Mouse (Mus musculus) CH12.LX (cell line): ENCODE measurements at regions not wholly inside any gene's neighbourhood (a gene's known extent, or its start where the extent isn't known, plus 50 kb on each side); places are given as distances from the start of the nearest gene placed in this dataset.

Experiments used
- DNase-seq: peaks from one replicate; pipeline ENCODE4 v3.0.0-alpha.2; 2013; ENCODE audit errors: extremely low read depth
- H3K27ac ChIP-seq: 2 replicates; pipeline ENCODE4 v1.5.1; 2012; ENCODE audit warnings: low read depth, mild to moderate bottlenecking, control low read depth, moderate library complexity; ENCODE audit not compliant: insufficient read depth
- H3K27me3 ChIP-seq: replicated peaks from 2 replicates; pipeline ENCODE3; 2012; ENCODE audit warnings: inconsistent platforms
- H3K36me3 ChIP-seq, 2 experiments: replicated peaks in 1 of 2; 2 replicates each; pipeline versions ENCODE3 to v1.6.1; 2012; ENCODE audit warnings: inconsistent platforms in 1 of 2, low read length in 1 of 2, mild to moderate bottlenecking in 1 of 2, mixed read lengths in 1 of 2, moderate library complexity in 1 of 2; ENCODE audit not compliant: control insufficient read depth in 1 of 2, insufficient read depth in 1 of 2
- H3K4me1 ChIP-seq, 2 experiments: 2 replicates each; pipeline ENCODE4 v1.6.1; 2012; ENCODE audit warnings: inconsistent platforms in 1 of 2, moderate library complexity in 1 of 2; ENCODE audit not compliant: insufficient read depth in 2 of 2, control insufficient read depth in 1 of 2
- H3K4me2 ChIP-seq: 2 replicates; pipeline ENCODE4 v1.6.1; 2012; ENCODE audit warnings: low read depth, mild to moderate bottlenecking, control low read depth; ENCODE audit not compliant: poor library complexity, insufficient read depth, severe bottlenecking
- H3K4me3 ChIP-seq, 3 experiments: fragments of 150-350 bp in 1 of 3; sonication (generic) in 1 of 3; replicated peaks in 1 of 3; 2 replicates each; pipeline versions ENCODE3 to v1.5.1; 2011 to 2012; ENCODE audit warnings: low read depth in 2 of 3, low read length in 2 of 3, mild to moderate bottlenecking in 2 of 3, moderate library complexity in 2 of 3, control low read depth in 1 of 3, improper control_type of control experiment in 1 of 3, inconsistent platforms in 1 of 3, mixed read lengths in 1 of 3; ENCODE audit not compliant: poor library complexity in 1 of 3
- H3K79me2 ChIP-seq: replicated peaks from 2 replicates; pipeline ENCODE4 v1.6.1; 2012; ENCODE audit warnings: mild to moderate bottlenecking, moderate library complexity; ENCODE audit not compliant: control insufficient read depth, poor library complexity, insufficient read depth, severe bottlenecking; ENCODE audit errors: extremely low read depth
- H3K9ac ChIP-seq: 2 replicates; pipeline ENCODE4 v1.6.1; 2012; ENCODE audit warnings: low read depth, mild to moderate bottlenecking, control low read depth, moderate library complexity; ENCODE audit not compliant: insufficient read depth
- H3K9me3 ChIP-seq: replicated peaks from 2 replicates; pipeline ENCODE3; 2012; ENCODE audit warnings: low read length, inconsistent platforms, mixed read lengths
- CHD1 ChIP-seq: IDR thresholded peaks from 2 replicates; pipeline ENCODE4 v1.6.1; 2012; ENCODE audit warnings: low read depth, low read length, improper control_type of control experiment, inconsistent platforms
- E2F4 ChIP-seq: IDR thresholded peaks from 2 replicates; pipeline ENCODE4 v1.6.1; 2011; ENCODE audit warnings: low read depth, low read length, improper control_type of control experiment; ENCODE audit not compliant: insufficient replicate concordance
- ELF1 ChIP-seq: IDR thresholded peaks from 2 replicates; pipeline ENCODE4 v1.6.1; 2014; ENCODE audit warnings: low read depth, mild to moderate bottlenecking, inconsistent platforms, low read length, improper control_type of control experiment
- EP300 ChIP-seq: IDR thresholded peaks from 2 replicates; pipeline ENCODE4 v1.6.1; 2011; ENCODE audit warnings: low read length, improper control_type of control experiment
- ETS1 ChIP-seq: conservative IDR thresholded peaks from 2 replicates; pipeline ENCODE4 v1.6.1; 2012; ENCODE audit warnings: low read depth, mild to moderate bottlenecking, inconsistent platforms, low read length, improper control_type of control experiment, moderate library complexity
- GABPA ChIP-seq: IDR thresholded peaks from 2 replicates; pipeline ENCODE4 v1.6.1; 2012; ENCODE audit warnings: low read depth, low read length, improper control_type of control experiment, inconsistent platforms; ENCODE audit not compliant: insufficient replicate concordance
- HCFC1 ChIP-seq: IDR thresholded peaks from 2 replicates; pipeline ENCODE4 v1.6.1; 2012; ENCODE audit warnings: low read depth, mild to moderate bottlenecking, inconsistent platforms, low read length, improper control_type of control experiment
- JUN ChIP-seq: IDR thresholded peaks from 2 replicates; pipeline ENCODE4 v1.6.1; 2011; ENCODE audit warnings: low read depth, mild to moderate bottlenecking, low read length, improper control_type of control experiment, moderate library complexity; ENCODE audit not compliant: insufficient read depth
- JUND ChIP-seq: conservative IDR thresholded peaks from 2 replicates; pipeline ENCODE4 v1.6.1; 2011; ENCODE audit warnings: low read depth, low read length, improper control_type of control experiment
- MAFK ChIP-seq: IDR thresholded peaks from 2 replicates; pipeline ENCODE4 v1.6.1; 2011; ENCODE audit warnings: low read length, improper control_type of control experiment; ENCODE audit not compliant: insufficient replicate concordance
- MAX ChIP-seq: IDR thresholded peaks from 2 replicates; pipeline ENCODE4 v1.6.1; 2011; ENCODE audit warnings: low read length, improper control_type of control experiment
- MAZ ChIP-seq: IDR thresholded peaks from 2 replicates; pipeline ENCODE4 v1.6.1; 2012; ENCODE audit warnings: low read depth, mild to moderate bottlenecking, inconsistent platforms, low read length, improper control_type of control experiment, moderate library complexity
- MXI1 ChIP-seq: IDR thresholded peaks from 2 replicates; pipeline ENCODE4 v1.6.1; 2011; ENCODE audit warnings: mild to moderate bottlenecking, low read depth, low read length, improper control_type of control experiment
- MYC ChIP-seq: IDR thresholded peaks from 2 replicates; pipeline ENCODE4 v1.6.1; 2011; ENCODE audit warnings: low read depth, mild to moderate bottlenecking, improper control_type of control experiment, low read length
- PAX5 ChIP-seq: IDR thresholded peaks from 2 replicates; pipeline ENCODE4 v1.6.1; 2012; ENCODE audit warnings: low read length, inconsistent platforms, mixed read lengths
- POLR2A ChIP-seq: IDR thresholded peaks from 2 replicates; pipeline ENCODE4 v1.6.1; 2011; ENCODE audit warnings: low read depth, mild to moderate bottlenecking, improper control_type of control experiment, low read length
- RAD21 ChIP-seq: IDR thresholded peaks from 2 replicates; pipeline ENCODE4 v1.6.1; 2011; ENCODE audit warnings: low read depth, mild to moderate bottlenecking, low read length, improper control_type of control experiment, moderate library complexity
- SIN3A ChIP-seq: IDR thresholded peaks from 2 replicates; pipeline ENCODE4 v1.6.1; 2012; ENCODE audit warnings: low read length, improper control_type of control experiment, inconsistent platforms
- SMC3 ChIP-seq: IDR thresholded peaks from 2 replicates; pipeline ENCODE4 v1.6.1; 2011; ENCODE audit warnings: low read depth, low read length, improper control_type of control experiment
- TBP ChIP-seq: conservative IDR thresholded peaks from 2 replicates; pipeline ENCODE4 v1.6.1; 2011; ENCODE audit warnings: low read depth, low read length, improper control_type of control experiment
- USF1 ChIP-seq: IDR thresholded peaks from 2 replicates; pipeline ENCODE4 v1.6.1; 2014; ENCODE audit warnings: low read depth, mild to moderate bottlenecking, inconsistent platforms, low read length, improper control_type of control experiment
- ZKSCAN1 ChIP-seq: IDR thresholded peaks from 2 replicates; pipeline ENCODE4 v1.6.1; 2012; ENCODE audit warnings: low read depth, inconsistent platforms, low read length, improper control_type of control experiment, borderline replicate concordance
- dilution Hi-C: fragments of 300-500 bp; cut with MboI; formaldehyde crosslinking; loops from 2 replicates; pipeline ENCODE4 v1.14.3; 2020; ENCODE audit warnings: low sequenced_read_pairs; ENCODE audit not compliant: extremely low pct_unique_long_range_greater_than_20kb, extremely low pct_ligation_motif_present
- in situ Hi-C: fragments of 300-500 bp; cut with MboI; formaldehyde crosslinking; loops from 3 replicates; pipeline ENCODE4 v1.14.3; 2019; ENCODE audit warnings: low sequenced_read_pairs, low pct_ligation_motif_present, low pct_unique_long_range_greater_than_20kb, mixed read lengths

GRCm38 (mm10) chr12:35291941-35292341 is 242.9 kb downstream of the Ahr start (continued):
- no peak for TF ChIP-seq MAZ
- no peak for TF ChIP-seq USF1

GRCm38 (mm10) chr12:35287974-35288373 is 241.0 kb downstream of the Snx13 start:
- Histone ChIP-seq H3K36me3 (no peaks in the 10 kb centered on the region), H3K27me3 (no peaks in the 10 kb centered on the region), H3K4me2 (no peak overlapping the region), H3K4me1 (peaks cover 3 to 11% of the 10 kb centered on the region in 2 experiments; a peak in 3 of 4 replicates), H3K27ac (no peak overlapping the region), H3K79me2 (no peaks in the 10 kb centered on the region), H3K9me3 (no peaks in the 10 kb centered on the region), H3K9ac (no peak overlapping the region), H3K4me3 (no peak overlapping the region)
- DNase-seq, result no peak
- TF ChIP-seq ZKSCAN1 (no peak), MYC (no peak), JUND (no peak), SIN3A (no peak), EP300 (no peak), E2F4 (no peak), MAFK (no peak), HCFC1 (no peak), POLR2A (no peak), ETS1 (no peak), RAD21 (no peak), SMC3 (no peak), PAX5 (no peak), JUN (no peak), ELF1 (no peak), MAX (no peak), MXI1 (no peak), TBP (no peak)
- in situ Hi-C loops, result no loop called here
- dilution Hi-C loops, result no loop called here

GRCm38 (mm10) chr12:35287570-35287969 is 240.6 kb downstream of the Snx13 start:
- DNase-seq, result no peak
- no peak overlapping the region for H3K4me3 ChIP-seq
- no peaks in the 10 kb centered on the region for H3K9me3 ChIP-seq
- peaks cover 3 to 11% of the 10 kb centered on the region in 2 experiments; a peak in 3 of 4 replicates for H3K4me1 ChIP-seq
- no peak overlapping the region for H3K4me2 ChIP-seq
- H3K9ac ChIP-seq, result no peak overlapping the region
- H3K27me3 ChIP-seq, result no peaks in the 10 kb centered on the region
- dilution Hi-C loops (no loop called here), in situ Hi-C loops (no loop called here)
- no peak for TF ChIP-seq GABPA
- TF ChIP-seq PAX5, result no peak
- no peak for TF ChIP-seq CHD1
- no peak overlapping the region for H3K27ac ChIP-seq
- H3K79me2 ChIP-seq, result no peaks in the 10 kb centered on the region
- H3K36me3 ChIP-seq, result no peaks in the 10 kb centered on the region
